Mouse (Mus musculus) liver, adult 2 months (tissue): Measurements from ENCODE around the gene Sh3bp2. TPM values are rescaled to one million over a fixed set of nuclear protein-coding genes. Genes with fewer than 3 reads are reported as not detected.

ENCODE experiments used
- DNase-seq: peaks from one replicate; pipeline ENCODE4 v3.0.0-alpha.2; 2011; ENCODE audit warnings: low read depth, low spot score; ENCODE audit errors: extremely low read depth
- H3K27ac ChIP-seq: fragments of 200-500 bp; replicated peaks from 2 replicates; pipeline ENCODE4 v1.5.1; 2012; ENCODE audit warnings: low read depth, mild to moderate bottlenecking, control low read depth, inconsistent platforms, low read length; ENCODE audit not compliant: insufficient read depth
- H3K27me3 ChIP-seq: fragments of 200-500 bp; 2 replicates; pipeline ENCODE4 v1.6.1; 2012; ENCODE audit warnings: mild to moderate bottlenecking, moderate library complexity, low read length, inconsistent platforms; ENCODE audit not compliant: control insufficient read depth, insufficient read depth
- H3K36me3 ChIP-seq: fragments of 200-500 bp; 2 replicates; pipeline ENCODE4 v1.6.1; 2012; ENCODE audit warnings: low read length, inconsistent platforms; ENCODE audit not compliant: control insufficient read depth, insufficient read depth
- H3K4me1 ChIP-seq: fragments of 200-500 bp; 2 replicates; pipeline ENCODE4 v1.6.1; 2011; ENCODE audit warnings: low read length; ENCODE audit not compliant: control insufficient read depth, insufficient read depth
- H3K4me3 ChIP-seq: fragments of 200-500 bp; 2 replicates; pipeline ENCODE4 v1.5.1; 2011; ENCODE audit warnings: low read depth, mild to moderate bottlenecking, control low read depth, low read length, moderate library complexity; ENCODE audit not compliant: insufficient read depth
- H3K79me2 ChIP-seq: fragments of 200-500 bp; 2 replicates; pipeline ENCODE4 v1.6.1; 2012; ENCODE audit warnings: inconsistent platforms, mild to moderate bottlenecking, low read length, moderate library complexity; ENCODE audit not compliant: control insufficient read depth, insufficient read depth
- H3K9ac ChIP-seq: fragments of 200-500 bp; 2 replicates; pipeline ENCODE4 v1.6.1; 2012; ENCODE audit warnings: low read depth, mild to moderate bottlenecking, control low read depth, inconsistent platforms, low read length
- CTCF ChIP-seq: fragments of 200-500 bp; IDR thresholded peaks from 2 replicates; pipeline ENCODE4 v1.5.1; 2011; ENCODE audit warnings: low read depth, low read length, control low read depth
- POLR2A ChIP-seq: fragments of 200-500 bp; IDR thresholded peaks from 2 replicates; pipeline ENCODE4 v1.6.1; 2011; ENCODE audit warnings: low read length, control low read depth; ENCODE audit not compliant: insufficient read depth; ENCODE audit errors: extremely low read depth
- WGBS: fragments of 180-500 bp; shearing (Covaris S2); methylation state at CpG from one replicate; pipeline ENCODE4 v1.1.7; 2018; 5-methylcytosine and 5-hydroxymethylcytosine counted together
- polyA plus RNA-seq: library from polyadenylated mRNA; depleted of rRNA; stranded (reverse); fragments of >200 nt; gene quantifications from 2 replicates; pipeline ENCODE4 v1.2.3, GENCODE M21; 2012
- total RNA-seq: library from RNA; depleted of rRNA; stranded (reverse); fragments of >200 nt; gene quantifications from 2 replicates; pipeline ENCODE4 v1.2.3, GENCODE M21; 2014

The Sh3bp2 gene
- total and polyA plus RNA-seq, 2 experiments, result 11.9 to 20.5 TPM

DNA sequence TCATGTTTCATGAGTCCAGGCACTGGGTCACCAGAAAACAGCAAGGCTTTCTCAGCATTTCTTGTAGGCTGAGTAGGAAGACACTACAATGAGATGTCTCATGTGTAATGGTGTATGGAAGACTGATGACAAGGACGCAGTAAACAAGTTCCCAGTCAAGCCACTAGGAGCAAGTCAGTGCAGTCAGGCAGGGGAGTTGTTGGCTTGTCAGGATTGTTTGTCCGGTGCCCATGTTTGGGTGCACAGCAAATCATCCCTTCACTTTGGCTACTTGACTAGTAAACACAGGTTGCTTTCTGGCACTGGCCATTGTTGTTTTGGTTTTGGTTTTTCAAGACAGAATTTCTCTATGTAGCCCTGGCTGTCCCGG is 36.2 kb upstream of the Sh3bp2 start:
- H3K27ac ChIP-seq, result no peak overlapping the region
- H3K36me3 ChIP-seq, result no peaks in the 10 kb centered on the region
- TF ChIP-seq CTCF (no peak), POLR2A (no peak)
- WGBS, result 87% methylated on average over 3 of the region's 3 CpGs
- DNase-seq, result no peak
- H3K9ac ChIP-seq, result no peak overlapping the region
- no peaks in the 10 kb centered on the region for H3K4me1 ChIP-seq
- no peak overlapping the region for H3K4me3 ChIP-seq
- no peaks in the 10 kb centered on the region for H3K79me2 ChIP-seq
- H3K27me3 ChIP-seq, result no peaks in the 10 kb centered on the region

DNA sequence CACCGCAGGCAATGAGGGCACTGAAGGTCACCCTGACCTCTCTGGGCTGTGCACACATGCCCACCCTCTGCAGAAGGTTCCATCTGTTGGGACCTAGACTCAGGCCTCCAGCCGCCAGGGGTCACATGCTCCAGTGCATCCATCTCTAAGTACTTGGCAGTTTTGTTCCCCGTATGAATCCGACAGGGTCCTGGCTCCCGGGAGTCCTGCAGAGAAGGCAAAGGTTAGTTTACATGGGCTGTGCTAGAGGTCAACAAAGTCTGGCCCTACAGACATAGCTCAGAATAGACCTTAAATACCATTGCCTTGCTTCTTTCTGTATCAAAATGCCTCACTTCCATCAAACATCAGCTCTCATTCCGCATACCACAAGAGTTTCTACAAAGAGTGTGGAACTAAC is 28.9 kb upstream of the Sh3bp2 start:
- Histone ChIP-seq H3K4me1 (peaks cover 4% of the 10 kb centered on the region; the same call in 1 of the 2 replicates), H3K27me3 (no peaks in the 10 kb centered on the region), H3K4me3 (no peak overlapping the region), H3K79me2 (no peaks in the 10 kb centered on the region), H3K27ac (no peak overlapping the region), H3K36me3 (peaks cover 2% of the 10 kb centered on the region; the same call in 1 of the 2 replicates), H3K9ac (no peak overlapping the region)
- TF ChIP-seq POLR2A (no peak), CTCF (no peak)
- WGBS, result 38% methylated on average over 6 of the region's 6 CpGs
- peak; percentile 52 for DNase-seq

DNA sequence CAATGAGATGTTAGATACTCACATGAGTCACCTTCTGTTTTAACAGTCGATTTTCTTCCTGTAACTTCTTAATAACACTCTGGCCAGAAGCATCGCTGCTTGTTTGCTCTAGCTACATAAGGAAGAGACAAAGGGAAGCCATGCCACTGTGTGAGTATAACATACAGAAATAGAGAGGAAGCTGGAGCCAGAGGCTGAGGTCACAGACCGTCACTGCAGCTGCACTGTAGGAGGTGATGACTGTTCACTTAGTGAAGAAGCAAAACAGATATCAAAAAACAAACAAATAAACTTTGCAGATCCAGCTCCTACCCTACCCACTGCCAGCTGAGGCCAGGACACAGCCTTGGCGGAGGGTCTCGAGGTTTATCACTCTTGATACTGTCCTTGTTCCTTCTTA is 24.8 kb upstream of the Sh3bp2 start:
- Histone ChIP-seq H3K79me2 (no peaks in the 10 kb centered on the region), H3K36me3 (peaks cover 4% of the 10 kb centered on the region; the same call in 1 of the 2 replicates), H3K9ac (no peak overlapping the region), H3K4me3 (no peak overlapping the region), H3K27me3 (no peaks in the 10 kb centered on the region), H3K4me1 (peaks cover 4% of the 10 kb centered on the region), H3K27ac (no peak overlapping the region)
- TF ChIP-seq POLR2A (no peak), CTCF (no peak)
- no peak for DNase-seq
- 74% methylated on average over 5 of the region's 5 CpGs for whole genome bisulfite sequencing

DNA sequence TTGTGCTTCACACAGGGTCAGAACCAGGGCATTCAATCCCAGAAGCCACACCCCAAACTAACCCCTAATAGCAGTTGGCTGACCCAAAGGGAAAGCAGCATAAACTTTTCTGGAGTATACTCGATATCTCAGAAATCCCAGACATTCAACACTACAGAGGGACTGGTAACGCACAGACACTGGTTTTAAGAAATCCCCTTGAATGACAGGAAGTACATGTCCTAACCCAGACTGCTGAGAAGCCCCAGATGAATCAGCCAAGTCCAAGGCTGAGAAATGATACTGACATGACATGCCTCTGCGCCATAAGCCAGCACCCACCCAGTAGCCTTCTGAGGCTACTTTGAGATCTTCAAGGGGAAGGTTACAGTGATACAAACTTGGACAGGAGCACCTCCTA is 24.1 kb upstream of the Sh3bp2 start:
- no peak overlapping the region for H3K9ac ChIP-seq
- DNase-seq, result peak; percentile 28
- no peak overlapping the region for H3K27ac ChIP-seq
- WGBS, result 75% methylated on average over 3 of the region's 3 CpGs
- peaks cover 4% of the 10 kb centered on the region; the same call in 1 of the 2 replicates for H3K36me3 ChIP-seq
- TF ChIP-seq CTCF, result no peak
- TF ChIP-seq POLR2A, result no peak
- no peaks in the 10 kb centered on the region for H3K27me3 ChIP-seq
- H3K4me1 ChIP-seq, result peaks cover under 1% of the 10 kb centered on the region
- H3K4me3 ChIP-seq, result no peak overlapping the region
- no peaks in the 10 kb centered on the region for H3K79me2 ChIP-seq

DNA sequence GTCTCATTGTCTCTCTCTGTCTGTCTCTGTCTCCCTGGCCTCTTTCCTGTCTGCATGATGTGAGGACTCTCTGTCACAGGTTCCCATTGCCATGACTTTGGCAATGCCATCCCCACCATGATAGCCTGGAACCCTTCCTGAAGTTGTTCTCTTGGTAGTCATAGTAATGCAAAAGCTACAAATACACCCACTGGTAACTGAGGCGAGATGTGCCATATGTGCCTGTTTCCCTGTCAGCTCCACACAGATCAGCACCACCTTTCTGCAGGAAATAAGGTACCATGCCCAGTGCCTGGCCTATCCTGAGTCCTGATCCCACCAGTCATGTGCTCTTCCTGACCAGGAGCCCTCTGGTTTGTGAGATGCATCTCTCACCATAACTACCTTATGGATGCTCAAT is 23.2 kb upstream of the Sh3bp2 start:
- no peaks in the 10 kb centered on the region for H3K27me3 ChIP-seq
- no peak for DNase-seq
- H3K27ac ChIP-seq, result no peak overlapping the region
- no peak overlapping the region for H3K9ac ChIP-seq
- 100% methylated on average over 1 of the region's 1 CpGs for WGBS
- H3K36me3 ChIP-seq, result peaks cover 4% of the 10 kb centered on the region; the same call in 1 of the 2 replicates
- H3K4me1 ChIP-seq, result no peaks in the 10 kb centered on the region; the same call in 1 of the 2 replicates
- H3K4me3 ChIP-seq, result no peak overlapping the region
- no peaks in the 10 kb centered on the region; the same call in 1 of the 2 replicates for H3K79me2 ChIP-seq
- TF ChIP-seq POLR2A (no peak), CTCF (no peak)

DNA sequence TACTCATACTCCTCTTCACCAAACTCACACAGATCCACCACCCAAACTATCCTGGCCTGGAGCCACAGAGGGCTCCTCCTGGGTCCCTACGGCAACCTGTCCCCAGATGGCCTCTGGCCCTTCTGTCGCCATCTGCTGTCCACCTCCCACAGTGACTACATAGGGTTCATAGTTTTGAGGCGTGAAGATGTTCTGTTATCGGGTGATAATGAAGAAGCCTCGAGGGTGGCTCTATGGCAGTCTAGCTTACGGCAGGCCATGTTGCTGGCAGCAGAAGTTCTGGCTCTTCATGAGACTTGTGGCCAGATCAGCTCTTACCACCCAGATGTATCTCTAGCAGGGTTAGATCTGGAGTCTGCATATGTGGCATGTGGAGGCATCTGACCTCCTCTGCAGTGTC is 22.8 kb upstream of the Sh3bp2 start:
- H3K4me3 ChIP-seq, result no peak overlapping the region
- no peaks in the 10 kb centered on the region; the same call in 1 of the 2 replicates for H3K4me1 ChIP-seq
- H3K79me2 ChIP-seq, result no peaks in the 10 kb centered on the region; the same call in 1 of the 2 replicates
- TF ChIP-seq POLR2A (no peak), CTCF (no peak)
- DNase-seq, result no peak
- no peak overlapping the region for H3K9ac ChIP-seq
- no peaks in the 10 kb centered on the region for H3K27me3 ChIP-seq
- peaks cover 4% of the 10 kb centered on the region; the same call in 1 of the 2 replicates for H3K36me3 ChIP-seq
- 90% methylated on average over 6 of the region's 6 CpGs for WGBS
- no peak overlapping the region for H3K27ac ChIP-seq
